Mouse (Mus musculus) megakaryocyte, embryonic 14.5 days (primary cell): ENCODE measurements around the gene Ush1c.

Experiments used
- FLI1 ChIP-seq: IDR thresholded peaks from 2 replicates; pipeline ENCODE4 v1.6.1; 2012; ENCODE audit warnings: low read length, inconsistent platforms, mixed read lengths
- GATA1 ChIP-seq: IDR thresholded peaks from 3 replicates; pipeline ENCODE4 v1.6.1; 2012; ENCODE audit warnings: mixed read lengths, low read length, inconsistent platforms, borderline replicate concordance

GRCm38 (mm10) chr7:46147417-46147816 lies 90.9 kb downstream of the Ush1c start:
- no peak for TF ChIP-seq GATA1
- no peak for TF ChIP-seq FLI1
